Mouse (Mus musculus) heart, postnatal 4 days (tissue): ENCODE data around the gene Mepce. TPM values are rescaled to one million over a fixed set of nuclear protein-coding genes. Genes with fewer than 3 reads are reported as not detected.

Source experiments
- DNase-seq: peaks from one replicate; pipeline ENCODE4 v3.0.0; 2021
- total RNA-seq, 2 experiments: library from RNA; stranded (reverse); gene quantifications; 2 replicates each; pipeline ENCODE4 v1.2.3; 2021

The Mepce gene
- total RNA-seq, 2 experiments from 2014 or later = 29.0 to 40.3 TPM

DNA sequence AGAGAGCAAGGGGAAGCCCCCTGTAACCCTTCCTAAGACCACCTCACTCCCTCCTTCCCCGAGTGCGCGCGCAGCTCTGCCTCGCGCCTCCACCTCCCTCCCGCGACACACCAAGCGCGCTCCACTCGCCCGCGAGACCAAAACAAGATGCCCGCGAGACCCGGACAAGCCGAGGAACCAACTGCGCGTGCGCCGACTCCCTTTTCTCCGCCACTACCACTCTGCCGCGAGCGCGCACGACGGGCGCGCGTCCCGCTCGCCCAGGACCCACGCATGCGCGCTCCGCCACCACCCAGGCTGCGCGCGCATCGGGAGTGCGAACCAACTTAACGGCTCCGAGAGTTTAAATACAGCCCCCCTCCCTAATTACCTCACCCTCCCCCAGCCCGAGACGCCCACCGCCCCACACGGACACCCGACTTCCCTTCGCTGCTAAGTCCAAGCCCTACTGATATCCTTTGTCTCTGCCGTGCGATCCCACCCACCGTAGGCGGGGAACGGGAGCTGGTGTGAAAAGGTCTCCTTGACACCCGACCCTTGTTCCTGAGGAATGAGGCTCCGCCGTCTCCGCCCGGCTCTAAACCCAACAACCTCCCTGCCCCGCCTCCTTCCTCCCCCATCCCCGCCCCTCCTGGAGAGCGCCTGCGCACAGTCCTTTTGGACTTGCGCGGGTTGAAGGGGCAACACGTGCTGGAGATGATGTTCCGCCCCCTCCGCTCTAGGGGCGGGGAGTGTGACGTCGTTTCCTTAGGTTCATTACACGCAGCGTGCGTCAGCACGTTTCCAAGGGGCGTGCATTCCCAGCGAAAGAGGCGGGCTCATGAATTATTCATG lies 1.1 kb downstream of the Mepce start:
- DNase-seq = peak; percentile 99

DNA sequence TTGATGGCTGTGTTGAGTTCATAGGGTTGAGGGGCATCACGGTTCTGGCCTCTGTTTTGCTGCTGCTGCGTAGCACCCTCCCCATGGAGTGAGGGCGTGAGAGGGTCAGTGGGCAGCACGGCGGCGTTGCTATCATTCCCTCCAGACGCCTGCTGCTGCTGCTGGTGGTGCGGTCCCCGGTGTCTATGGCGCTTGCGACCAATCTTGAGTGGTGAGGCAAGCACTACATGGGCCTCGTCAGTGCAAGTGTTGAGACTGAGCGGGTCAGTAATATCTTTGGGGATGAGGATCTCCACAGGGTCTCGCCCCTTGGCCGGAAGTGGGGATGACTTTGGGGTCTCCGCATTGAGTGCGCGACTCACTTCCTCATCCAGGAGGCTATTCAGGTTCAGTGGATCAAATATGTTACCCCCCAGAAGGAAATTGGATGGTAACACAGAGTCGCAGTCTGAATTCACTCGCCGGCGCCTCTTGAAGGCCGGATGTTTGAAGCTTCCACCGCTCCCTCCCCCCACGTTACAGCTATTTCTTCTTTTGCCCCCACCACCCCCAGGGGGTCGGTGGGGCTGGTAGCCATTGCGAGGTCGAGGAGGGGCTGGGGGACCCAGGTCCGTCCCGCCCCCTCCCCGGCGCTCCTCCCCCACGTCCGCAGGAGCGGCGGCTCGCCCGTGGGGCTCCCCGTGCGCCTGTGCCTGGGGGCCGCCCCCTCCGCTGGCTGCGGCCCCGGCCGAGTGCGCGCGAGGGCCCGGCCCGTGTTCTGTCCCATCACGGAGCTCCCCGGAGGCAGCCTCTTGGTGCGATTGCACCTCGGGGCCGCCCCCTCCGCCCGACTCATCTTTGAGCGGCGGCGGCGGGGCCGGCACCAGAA lies 2.1 kb downstream of the Mepce start:
- DNase-seq = peak; percentile 60

DNA sequence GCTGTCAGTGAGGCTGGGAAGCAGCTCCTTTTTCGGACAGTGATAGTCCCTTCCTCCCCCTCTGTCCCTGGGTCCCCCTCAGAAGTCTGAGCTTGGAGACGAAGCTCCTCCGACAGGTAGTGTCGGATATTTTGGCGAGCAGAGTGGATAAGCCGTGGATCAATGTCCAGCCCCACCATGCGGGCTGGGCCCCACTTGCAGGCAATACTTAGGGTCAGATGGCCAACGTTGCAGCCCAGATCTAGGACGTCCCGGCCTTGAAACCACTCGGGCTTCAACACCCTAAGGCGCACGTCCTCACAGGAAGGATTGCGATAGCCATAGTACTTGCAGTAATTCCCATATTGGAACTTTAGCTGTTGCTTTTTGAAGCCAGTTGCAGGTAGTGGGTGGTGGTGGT lies 2.9 kb downstream of the Mepce start:
- DNase-seq = no peak

DNA sequence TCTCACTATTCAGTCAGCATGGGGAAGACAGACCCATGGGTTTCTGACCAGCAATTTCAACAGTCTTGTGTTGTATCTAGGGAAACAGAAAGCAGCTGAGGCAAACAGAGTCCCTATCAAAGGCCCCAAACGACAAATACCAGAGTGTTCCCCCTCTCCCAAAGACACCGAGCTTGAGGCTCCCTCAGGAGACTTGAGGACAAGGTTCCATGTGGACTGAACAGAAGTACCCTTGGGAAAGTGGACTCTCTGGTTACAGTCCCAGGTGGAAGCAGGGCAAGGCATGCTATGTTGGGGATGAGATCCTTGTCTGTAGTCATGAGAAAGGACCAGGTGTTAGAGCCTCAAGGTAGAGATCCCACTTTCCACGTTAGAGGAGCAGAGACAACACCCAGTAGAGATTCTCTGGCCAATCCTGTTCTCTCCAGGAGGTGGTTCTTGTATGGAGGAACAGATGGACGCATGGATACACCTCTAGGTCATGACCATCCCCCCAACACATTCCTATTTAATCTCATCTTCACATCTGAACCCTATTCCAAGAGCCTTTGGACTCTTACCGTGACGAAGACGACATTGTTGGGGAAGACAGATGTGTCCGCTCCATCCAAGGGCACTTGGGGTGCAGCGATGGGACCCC lies 3.4 kb downstream of the Mepce start:
- no peak for DNase-seq

DNA sequence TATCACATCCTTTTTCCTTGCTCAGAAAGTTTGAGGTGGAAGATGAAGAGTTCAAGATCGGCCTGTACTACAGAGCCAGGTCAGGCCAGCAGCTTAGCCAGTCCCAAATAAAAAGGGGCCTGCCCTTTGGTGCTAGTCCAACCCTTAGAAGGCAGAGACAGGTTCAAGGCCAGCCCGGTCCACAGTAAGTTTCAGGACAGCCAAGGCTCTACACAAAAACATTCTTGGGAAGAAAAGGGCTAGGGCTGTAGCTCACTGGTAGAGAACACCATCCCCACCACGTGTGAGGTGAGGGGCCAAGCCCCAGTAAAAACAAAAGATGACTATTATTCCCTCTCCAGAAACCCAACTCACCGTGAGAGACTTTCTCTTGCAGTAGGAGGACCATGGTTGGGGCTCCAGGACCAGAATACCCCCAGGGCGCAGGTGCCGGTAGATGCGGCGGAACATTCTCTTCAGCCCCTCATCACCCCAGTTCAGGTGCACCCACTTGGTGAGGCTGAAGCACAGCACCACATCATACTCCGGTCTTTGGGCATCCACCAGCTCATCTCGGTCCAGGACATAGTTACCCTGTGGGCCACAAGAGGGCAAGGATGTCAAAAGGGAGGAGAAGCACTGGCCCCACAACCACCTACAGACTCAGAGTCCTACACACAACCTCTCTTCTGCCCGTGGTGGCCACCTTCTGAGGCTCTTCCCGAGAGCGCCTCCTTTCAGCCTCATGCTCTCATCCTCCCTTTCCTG lies 4.5 kb downstream of the Mepce start:
- no peak for DNase-seq

DNA sequence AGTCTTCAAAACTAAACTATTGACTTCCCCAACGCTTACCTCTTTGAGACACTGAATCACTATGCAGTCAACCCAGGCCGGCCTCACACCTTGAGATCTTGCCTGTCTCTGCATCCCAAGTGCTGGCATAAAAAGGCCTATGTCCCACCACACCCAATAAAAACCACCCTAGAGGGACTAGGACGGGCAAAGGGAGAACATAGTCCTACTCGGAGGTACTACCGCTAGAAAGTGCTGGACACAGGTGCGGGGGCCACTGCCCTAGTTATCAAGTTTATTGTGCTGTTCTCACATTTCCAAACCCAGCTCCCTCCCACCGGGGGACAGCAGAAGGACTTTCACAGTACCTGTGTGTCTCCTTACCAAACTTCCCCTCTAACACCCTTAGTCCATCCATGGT lies 5.8 kb downstream of the Mepce start:
- no peak for DNase-seq

DNA sequence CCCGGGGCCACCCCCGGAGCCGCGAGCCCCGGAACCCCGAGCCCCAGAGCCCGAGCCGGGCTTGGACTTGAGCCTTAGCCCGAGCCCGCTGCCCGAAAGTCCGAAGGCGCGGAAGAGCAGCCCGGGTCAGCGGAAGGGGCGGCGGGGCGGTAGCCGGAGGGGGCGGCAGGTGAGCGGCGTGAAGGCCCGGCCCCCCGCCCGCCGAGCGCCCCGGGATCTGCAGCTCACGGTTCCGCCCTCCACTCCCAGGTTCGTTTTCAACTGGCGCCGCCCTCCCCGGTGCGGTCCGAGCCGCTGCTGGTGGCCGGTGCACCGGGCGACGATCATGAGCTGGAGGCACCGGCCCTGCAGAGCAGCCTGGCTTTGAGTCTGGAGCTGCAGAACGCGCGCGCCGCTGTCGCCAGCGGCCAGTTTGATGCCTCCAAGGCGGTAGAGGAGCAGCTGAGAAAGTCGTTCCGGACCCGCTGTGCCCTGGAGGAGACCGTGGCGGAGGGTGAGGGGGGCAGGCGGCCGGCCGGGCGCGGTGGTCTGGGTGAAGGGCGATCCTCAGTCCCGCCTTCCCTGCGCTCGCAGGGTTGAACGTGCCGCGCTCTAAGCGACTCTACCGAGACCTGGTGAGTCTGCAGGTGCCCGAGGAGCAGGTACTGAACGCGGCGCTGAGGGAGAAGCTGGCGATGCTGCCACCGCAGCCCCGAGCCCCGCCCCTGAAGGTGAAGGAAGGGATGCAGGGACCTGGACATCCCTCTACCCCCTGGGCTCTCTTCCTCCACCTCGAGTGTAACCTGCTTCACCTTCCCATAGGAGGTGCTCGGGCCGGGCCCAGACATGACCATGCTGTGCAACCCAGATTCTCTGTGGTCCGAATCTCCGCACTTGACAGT lies 8.2 kb downstream of the Mepce start:
- peak; percentile 44 for DNase-seq

DNA sequence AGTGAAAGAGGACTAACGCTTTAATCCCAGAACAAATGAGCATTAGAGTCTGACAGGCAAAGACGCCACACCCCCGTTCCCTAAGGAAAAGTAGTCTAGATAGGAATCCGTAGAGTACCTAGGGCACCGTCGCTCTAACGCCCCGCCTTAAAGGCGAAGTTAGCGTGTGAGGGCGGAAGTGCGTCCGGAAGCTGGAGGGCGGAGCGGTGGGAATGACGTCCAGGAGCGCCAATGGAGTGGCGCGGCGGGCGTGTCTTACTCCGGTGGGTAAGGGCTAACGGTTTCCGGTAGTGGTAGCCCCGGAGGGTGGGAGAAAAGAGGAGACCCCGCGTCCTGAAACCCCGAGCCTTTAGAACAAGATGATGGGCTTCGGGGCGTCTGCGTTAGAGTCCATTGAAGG lies 8.8 kb downstream of the Mepce start, which contains the start of gene Ppp1r35:
Ppp1r35 (plus strand) TSS at position 215 of the 400 bp plus-strand sequence.
- DNase-seq = peak; percentile 98

DNA sequence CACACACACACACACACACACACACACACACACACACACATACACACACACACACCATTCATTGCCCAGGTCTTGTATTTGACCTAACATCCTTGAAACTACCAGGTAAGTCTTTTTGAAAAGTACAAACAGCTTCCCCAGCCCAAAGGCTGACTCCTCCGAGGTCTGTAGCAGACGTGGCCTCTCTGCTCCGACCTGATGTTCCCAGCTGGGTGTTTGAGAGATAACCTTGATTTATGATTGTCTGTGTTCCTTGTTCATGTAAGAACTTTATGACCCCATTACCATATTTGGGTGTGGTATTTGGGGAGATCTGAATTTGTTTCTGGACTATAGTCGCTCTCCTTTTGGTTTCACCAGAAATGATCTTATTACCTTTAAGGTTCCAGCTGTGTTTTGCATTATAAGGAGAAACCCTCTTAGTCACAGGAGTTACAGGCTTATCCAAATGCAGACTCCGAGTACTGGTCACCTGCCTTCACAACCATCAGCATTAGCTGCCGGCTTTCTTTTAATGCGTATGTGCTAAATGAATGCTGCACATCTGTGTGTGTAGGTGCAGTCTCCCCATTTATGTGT lies 10.1 kb downstream of the Mepce start:
- no peak for DNase-seq

DNA sequence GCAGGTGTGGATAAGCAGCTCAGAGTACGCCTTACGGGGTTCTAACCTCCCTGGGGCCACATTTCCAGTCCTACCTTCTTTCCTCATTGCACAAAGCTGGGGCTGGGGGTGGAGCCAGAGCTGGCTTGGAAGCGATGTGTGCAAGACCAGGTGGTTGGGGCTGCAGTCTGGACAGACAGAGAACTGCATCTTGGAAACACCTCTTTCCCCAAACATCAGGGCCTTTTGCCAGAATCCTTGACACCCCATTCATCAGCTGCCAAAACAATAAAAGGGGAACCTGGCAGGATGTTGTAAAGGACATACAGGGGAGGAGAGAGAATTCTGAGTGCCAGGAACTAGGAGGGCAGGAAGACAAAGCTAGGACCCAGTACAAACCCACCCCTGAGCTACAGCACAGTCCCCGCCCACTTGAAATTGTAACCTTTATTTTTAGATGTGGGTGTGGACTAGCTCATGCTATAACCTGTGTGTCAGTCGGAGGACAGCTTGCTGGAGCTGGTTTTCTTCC lies 11.0 kb downstream of the Mepce start:
- no peak for DNase-seq

DNA sequence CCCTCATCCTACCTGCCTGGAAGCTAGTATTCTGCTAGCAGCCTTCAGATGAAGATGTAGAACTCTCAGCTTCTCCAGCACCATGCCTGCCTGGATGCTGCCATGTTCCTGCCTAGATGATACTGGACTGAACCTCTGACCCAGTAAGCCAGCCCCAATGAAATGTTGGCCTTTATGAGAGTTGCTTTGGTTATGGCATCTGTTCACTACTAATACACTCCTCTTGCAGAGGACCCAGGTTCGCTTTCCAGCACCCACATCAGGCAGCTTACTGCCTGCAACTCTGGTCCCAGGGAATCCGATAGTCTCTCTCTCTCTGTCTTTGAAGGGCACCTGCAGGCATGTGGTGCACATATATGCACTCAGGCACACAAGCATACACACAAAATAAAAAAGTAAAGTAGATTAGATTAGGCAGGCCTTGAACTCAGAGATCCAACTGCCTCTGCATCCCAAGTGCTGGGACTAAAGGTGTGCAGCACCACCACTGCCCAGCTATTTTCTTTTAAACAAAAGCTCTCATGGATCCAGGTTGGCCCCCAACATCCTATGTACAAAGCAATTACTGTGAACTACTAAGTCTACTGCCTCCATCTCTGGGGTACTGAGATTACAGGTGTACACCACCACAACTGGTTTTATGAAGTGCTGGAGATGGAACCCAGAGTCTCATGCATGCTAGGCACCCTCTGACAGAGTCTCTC lies 11.7 kb downstream of the Mepce start:
- DNase-seq = no peak

DNA sequence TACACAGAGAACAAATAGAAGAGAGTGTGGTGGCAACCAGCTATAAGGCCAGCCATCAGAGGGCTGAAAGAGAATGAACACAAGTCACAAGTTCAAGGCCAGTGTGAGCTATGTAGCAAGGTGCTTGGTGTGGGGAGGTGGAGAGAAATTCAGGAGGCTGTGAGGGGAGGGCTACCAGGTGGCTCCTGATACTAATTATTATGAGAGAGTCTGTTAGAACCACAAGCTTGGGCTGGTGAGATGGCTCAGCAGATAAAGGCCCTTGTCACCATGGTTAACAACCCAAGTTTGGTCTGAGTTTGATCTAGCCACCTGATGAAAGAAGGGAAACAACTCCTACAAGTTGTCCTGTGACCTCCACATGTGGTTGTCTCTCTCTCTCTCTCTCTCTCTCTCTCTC lies 14.7 kb downstream of the Mepce start:
- no peak for DNase-seq

DNA sequence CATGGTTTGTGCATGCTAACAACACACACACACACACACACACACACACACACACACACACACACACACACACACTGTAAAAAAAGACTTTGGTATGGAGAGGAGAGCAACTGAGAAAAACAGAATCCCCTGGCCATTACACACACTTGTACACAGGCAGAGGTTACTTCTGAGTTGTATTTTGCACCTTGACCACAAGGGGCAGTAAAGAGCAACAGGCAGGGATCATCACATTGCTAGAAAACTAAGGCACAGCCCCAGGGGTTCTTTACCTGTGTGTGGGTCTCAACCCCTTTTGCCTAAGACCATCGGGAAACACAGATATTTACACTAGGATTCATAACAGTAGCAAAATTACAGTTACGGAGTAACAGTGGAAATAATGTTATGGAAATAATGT lies 16.7 kb downstream of the Mepce start:
- DNase-seq = peak; percentile 50

DNA sequence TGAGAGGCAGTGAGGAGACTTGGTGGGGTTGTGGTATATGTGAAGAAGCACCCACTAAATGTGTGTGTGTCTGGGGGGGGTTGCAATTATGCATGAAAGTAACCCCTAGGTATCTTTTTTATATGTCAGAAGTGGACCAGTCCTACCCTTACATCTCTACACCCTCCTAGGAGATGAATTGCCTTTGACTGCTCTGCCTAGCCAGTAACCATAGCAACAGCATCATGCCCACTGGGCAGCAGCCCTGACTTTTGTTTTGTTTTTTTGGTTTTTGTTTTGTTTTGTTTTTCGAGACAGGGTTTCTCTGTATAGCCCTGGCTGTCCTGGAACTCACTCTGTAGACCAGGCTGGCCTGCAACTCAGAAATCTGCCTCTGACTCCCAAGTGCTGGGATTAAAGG lies 19.0 kb downstream of the Mepce start:
- no peak for DNase-seq

DNA sequence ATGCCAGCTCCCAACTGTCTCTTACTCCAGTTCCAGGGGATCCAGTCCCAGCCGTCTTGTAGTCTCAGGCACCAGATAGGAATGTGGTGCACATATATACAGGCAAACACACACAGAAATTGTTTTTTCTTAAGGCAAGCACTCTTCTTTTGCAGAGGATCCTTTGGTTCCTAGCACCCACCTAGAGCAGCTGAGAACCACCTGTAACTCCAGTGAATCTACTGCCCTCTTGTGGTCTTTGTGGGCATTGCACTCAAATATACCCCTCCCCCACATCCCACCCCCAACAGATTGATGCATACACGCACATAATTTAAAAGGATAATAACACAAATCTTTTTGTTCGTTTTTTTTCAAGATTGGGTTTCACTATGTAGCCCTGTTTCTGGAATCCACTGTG lies 21.2 kb downstream of the Mepce start:
- no peak for DNase-seq

DNA sequence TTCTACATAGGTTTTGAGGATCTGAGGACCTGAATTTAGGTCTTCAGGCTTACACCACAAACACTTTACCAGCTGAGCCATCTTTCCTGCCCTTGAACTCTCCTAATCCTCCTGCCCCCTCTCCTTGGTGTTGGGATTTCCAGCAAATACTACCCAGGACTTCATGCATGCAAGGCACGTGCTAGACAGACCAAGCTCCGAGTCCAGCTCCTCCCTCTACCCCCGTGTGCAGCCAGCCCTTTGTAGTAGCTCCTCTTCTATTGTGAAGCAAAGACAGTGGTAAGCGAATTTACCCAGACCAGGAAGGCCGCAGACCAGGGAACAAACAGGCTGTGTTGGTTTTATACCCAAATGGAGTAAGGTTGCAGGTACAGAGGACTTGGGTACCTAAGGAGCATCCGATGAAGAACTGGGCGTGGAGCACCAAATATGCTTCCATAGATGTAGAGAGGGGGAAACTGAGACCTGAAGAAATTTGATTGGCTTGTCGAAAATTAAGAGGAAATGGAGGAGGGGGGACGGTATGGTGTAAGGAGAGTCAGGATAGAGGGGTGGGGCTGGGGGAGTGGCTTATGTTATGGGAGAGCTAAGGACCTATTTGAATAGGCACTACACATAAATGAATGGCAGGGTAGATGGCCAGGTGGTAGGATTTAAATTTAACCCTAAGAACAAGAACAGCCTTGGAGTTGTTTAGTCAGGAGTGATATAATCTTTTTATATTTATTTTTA lies 22.7 kb downstream of the Mepce start:
- DNase-seq = no peak

DNA sequence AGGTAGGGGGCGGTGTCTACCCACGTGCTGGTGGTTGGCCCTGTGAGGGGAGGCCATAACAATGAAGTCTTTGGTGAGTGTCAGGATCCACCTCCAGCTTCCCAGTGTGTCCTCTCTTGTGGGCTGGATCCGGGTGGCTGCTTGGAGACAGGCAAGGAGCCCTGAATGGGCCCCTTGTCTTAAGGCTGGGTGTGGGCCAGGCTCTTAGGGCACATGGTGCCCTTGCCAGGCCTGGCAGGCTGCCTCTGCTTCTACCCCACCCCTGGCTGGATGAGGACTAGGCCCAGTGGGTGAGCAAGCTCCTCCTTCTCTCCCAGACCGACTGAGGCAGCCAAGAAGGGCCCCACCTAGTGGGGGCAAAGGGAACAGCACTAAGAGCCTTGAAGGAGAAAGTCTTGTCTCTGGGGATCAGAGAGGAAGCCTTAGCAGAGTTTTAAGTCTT lies 27.5 kb downstream of the Mepce start:
- peak; percentile 90 for DNase-seq

DNA sequence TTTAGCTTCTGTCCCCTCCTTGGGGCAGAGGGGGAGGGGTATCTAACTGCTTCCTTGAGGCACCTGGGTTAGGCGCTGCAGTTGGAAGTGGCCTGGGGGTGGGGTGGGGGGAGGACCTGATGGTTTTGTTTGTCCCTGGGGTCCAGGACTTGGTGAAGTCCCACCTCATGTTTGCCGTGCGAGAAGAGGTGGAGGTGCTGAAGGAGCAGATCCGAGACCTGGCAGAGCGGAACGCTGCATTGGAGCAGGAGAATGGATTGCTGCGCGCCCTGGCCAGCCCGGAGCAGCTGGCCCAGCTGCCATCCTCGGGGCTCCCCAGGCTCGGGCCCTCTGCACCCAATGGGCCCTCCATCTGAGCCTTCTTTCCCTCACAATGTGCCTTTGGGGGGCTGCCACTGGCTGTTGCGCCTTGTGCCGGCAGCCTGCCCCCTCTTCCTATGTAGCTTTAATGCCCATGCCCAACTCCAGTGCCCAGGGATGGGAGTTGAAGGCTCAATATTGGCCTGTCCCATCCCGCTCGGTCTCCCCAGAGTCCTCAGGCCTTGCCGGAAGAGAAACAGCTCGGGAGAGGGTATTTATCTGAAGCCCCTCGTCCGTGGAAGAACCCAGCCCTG lies 28.4 kb downstream of the Mepce start:
- no peak for DNase-seq

DNA sequence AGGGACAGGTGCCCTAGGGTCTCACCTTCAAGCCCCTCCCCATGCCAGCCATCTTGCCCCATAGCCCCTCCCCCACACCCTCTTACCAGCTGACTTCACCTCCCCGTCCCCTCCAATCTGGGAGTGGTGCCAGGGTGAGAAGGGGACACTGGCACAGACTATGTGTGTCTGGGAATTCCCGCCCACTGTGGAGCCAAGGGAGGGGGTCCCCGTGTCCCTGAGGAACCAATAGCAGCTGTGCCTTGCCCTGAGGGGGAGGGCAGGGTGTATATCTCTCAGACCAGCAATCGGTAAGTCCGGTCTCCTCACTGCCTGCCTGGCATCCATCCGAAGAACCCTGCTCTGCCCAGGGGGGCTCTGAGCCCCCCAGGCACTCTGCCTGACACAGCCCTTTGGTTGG lies 29.6 kb downstream of the Mepce start:
- DNase-seq = peak; percentile 92
